Mouse (Mus musculus): ENCODE data around the gene Spen.

Spen gene

GRCm38 (mm10) chr4:141469343-141469742 is 69.1 kb downstream of the Spen start:
- DNase-seq = no peak

- DNase-seq = no peak
Measured at GRCm38 (mm10) chr4:141468576-141468975, 69.8 kb downstream of the Spen start.

GRCm38 (mm10) chr4:141467581-141467927 is 70.8 kb downstream of the Spen start:
- no peak for DNase-seq

- no peak for DNase-seq
Measured at GRCm38 (mm10) chr4:141466844-141467580, 71.4 kb downstream of the Spen start.

- DNase-seq = no peak
Measured at GRCm38 (mm10) chr4:141466289-141466795, 72.1 kb downstream of the Spen start.

- no peak for DNase-seq
Measured at GRCm38 (mm10) chr4:141465512-141466288, 72.7 kb downstream of the Spen start.

- DNase-seq = no peak
Measured at GRCm38 (mm10) chr4:141464722-141465121, 73.7 kb downstream of the Spen start.

GRCm38 (mm10) chr4:141463472-141463871 is 74.9 kb downstream of the Spen start:
- DNase-seq = no peak

GRCm38 (mm10) chr4:141461576-141461975 is 76.8 kb downstream of the Spen start:
- no peak for DNase-seq

- no peak for DNase-seq
Measured at GRCm38 (mm10) chr4:141461088-141461487, 77.3 kb downstream of the Spen start.

- DNase-seq = no peak
Measured at GRCm38 (mm10) chr4:141460481-141460880, 77.9 kb downstream of the Spen start.

GRCm38 (mm10) chr4:141459766-141460165 is 78.6 kb downstream of the Spen start:
- no peak for DNase-seq

GRCm38 (mm10) chr4:141458888-141459287 is 79.5 kb downstream of the Spen start:
- DNase-seq = no peak

GRCm38 (mm10) chr4:141458236-141458635 is 80.2 kb downstream of the Spen start:
- no peak for DNase-seq

- DNase-seq = no peak
Measured at GRCm38 (mm10) chr4:141456193-141456938, 82.0 kb downstream of the Spen start.

GRCm38 (mm10) chr4:141455526-141455925 is 82.9 kb downstream of the Spen start:
- DNase-seq = no peak

GRCm38 (mm10) chr4:141454581-141455350 is 83.6 kb downstream of the Spen start:
- DNase-seq = no peak

- DNase-seq = no peak
Measured at GRCm38 (mm10) chr4:141451916-141452450, 86.4 kb downstream of the Spen start.

- no peak for DNase-seq
Measured at GRCm38 (mm10) chr4:141451251-141451650, 87.1 kb downstream of the Spen start.

GRCm38 (mm10) chr4:141446211-141446610 is 92.2 kb downstream of the Spen start:
- DNase-seq = no peak

- no peak for DNase-seq
Measured at GRCm38 (mm10) chr4:141445328-141445720, 93.1 kb downstream of the Spen start.
